Mouse (Mus musculus) CH12.LX (cell line): ENCODE data around the gene Commd1.

Experiments used
- CHD1 ChIP-seq: IDR thresholded peaks from 2 replicates; pipeline ENCODE4 v1.6.1; 2012; ENCODE audit warnings: low read depth, low read length, improper control_type of control experiment, inconsistent platforms
- CTCF ChIP-seq, 2 experiments: IDR thresholded peaks in 1 of 2; conservative IDR thresholded peaks in 1 of 2; 2 replicates each; pipeline ENCODE4 v1.5.1; 2011 to 2012; ENCODE audit warnings: low read depth in 2 of 2, low read length in 2 of 2, improper control_type of control experiment in 1 of 2, inconsistent platforms in 1 of 2, mild to moderate bottlenecking in 1 of 2, moderate library complexity in 1 of 2

GRCm38 (mm10) chr11:22885350-22885749 is 96.8 kb downstream of the Commd1 start:
- TF ChIP-seq CHD1 (no peak), CTCF (conservative IDR thresholded peaks at IDR 0.05 in 1 of 2, IDR thresholded peaks at IDR 0.05 in 1 of 2; ENCODE audit: low read depth in 2 of 2, low read length in 2 of 2) (no peak)
